Mouse (Mus musculus): ENCODE data around the gene Noto. TPM values are rescaled to one million over a fixed set of nuclear protein-coding genes. Genes with fewer than 3 reads are reported as not detected.

Gene Noto
- polyA plus RNA-seq, 1 experiment from 2014 or later, result not detected

DNA sequence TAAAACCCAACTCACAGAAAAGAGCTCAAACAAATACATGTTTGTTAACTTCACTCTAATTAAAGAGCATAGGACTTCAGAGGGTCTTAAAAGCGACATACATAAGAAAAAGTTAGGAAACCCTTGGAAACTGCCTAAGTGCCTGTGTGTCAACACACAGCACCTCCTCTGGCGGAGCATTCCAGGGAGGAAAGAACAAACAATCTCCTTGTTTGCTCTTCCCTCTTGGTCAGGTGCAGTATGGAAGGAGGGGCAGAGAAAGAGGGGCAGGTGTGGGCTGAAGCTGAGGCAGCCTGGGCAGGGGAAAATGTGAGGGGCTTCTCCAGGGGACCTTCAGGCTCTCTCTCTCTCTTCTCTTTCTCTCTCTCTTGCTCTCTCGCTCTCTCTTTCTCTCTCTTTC, 7.9 kb upstream of the Noto start:
- H3K4me3 ChIP-seq (ENCODE audit: low read length), result no peak overlapping the region
- H3K4me2 ChIP-seq (replicated peaks; ENCODE audit: low read depth, low read length), result no peak overlapping the region
- 52% methylated on average over 3 of the region's 3 CpGs for WGBS
- no peaks in the 10 kb centered on the region for H3K36me3 ChIP-seq (ENCODE audit: insufficient read depth, low read length)
- H3K9ac ChIP-seq (replicated peaks; ENCODE audit: low read length), result no peak overlapping the region
- H3K27me3 ChIP-seq (ENCODE audit: insufficient read depth, low read length), result no peaks in the 10 kb centered on the region
- no peaks in the 10 kb centered on the region for H3K9me3 ChIP-seq (ENCODE audit: low read length)
- ATAC-seq (ENCODE audit: low FRiP score, low TSS enrichment), result no peak
- H3K27ac ChIP-seq (ENCODE audit: low read length), result no peak overlapping the region
- H3K4me1 ChIP-seq (ENCODE audit: insufficient read depth, low read length), result no peaks in the 10 kb centered on the region

DNA sequence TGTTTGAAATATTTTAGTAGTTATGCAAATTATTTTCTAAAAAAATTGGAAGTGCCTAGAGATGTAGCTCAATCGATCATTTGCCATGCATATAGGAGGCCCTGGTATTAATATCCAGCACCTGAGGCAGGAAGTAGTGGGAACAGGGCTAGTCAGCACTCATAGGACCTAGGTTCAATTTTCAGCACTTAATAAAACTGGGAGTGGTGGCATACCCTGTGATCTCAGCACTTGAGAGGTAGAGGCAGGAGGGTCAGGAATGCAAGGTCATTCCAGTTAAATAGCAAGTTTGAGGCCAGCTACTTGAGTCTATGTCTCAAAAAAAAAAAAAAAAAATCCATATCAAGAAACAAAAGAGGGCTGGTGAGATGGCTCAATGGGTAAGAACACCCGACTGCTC, 4.5 kb upstream of the Noto start:
- Histone ChIP-seq H3K9ac (replicated peaks; ENCODE audit: low read length) (no peak overlapping the region), H3K27me3 (ENCODE audit: insufficient read depth, low read length) (peaks cover 12% of the 10 kb centered on the region), H3K27ac (ENCODE audit: low read length) (no peak overlapping the region), H3K9me3 (ENCODE audit: low read length) (no peaks in the 10 kb centered on the region), H3K4me3 (ENCODE audit: low read length) (no peak overlapping the region), H3K4me1 (ENCODE audit: insufficient read depth, low read length) (no peaks in the 10 kb centered on the region), H3K4me2 (replicated peaks; ENCODE audit: low read depth, low read length) (no peak overlapping the region), H3K36me3 (ENCODE audit: insufficient read depth, low read length) (no peaks in the 10 kb centered on the region)
- WGBS, result 77% methylated on average over 2 of the region's 2 CpGs
- no peak for ATAC-seq (ENCODE audit: low FRiP score, low TSS enrichment)

DNA sequence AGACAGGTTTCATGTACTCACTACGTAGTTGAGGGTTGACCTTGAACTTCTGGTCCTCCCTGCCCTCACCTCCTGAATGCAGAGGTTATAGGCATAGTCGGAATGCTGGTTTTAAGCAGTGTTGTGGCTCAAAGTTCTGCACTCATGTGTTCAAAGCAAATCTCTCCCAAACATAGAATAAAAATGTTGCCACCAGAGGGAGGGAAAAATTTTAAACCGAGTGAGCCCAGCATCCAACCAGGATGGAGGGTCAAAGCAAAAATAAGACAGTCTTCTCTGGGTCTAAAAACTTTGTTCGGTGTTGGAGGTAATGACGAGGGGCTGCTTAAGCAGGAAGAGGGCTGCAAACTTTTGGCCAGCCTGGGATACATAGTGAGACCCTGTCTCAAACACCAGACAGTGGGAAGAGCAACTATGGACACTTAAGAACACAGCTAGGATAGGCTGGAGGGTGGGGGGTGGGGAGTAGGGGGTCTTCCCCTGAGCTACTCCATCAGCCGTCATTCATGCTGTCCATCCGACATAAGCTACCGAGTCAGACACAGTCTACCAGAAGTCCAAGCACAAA, 7.7 kb downstream of the Noto start:
- peak; percentile 60 for ATAC-seq (ENCODE audit: low FRiP score, low TSS enrichment)
- Histone ChIP-seq H3K4me3 (ENCODE audit: low read length) (peak overlapping the region; percentile 90), H3K27ac (ENCODE audit: low read length) (no peak overlapping the region), H3K9ac (replicated peaks; ENCODE audit: low read length) (peak overlapping the region; percentile 86), H3K9me3 (ENCODE audit: low read length) (no peaks in the 10 kb centered on the region), H3K27me3 (ENCODE audit: insufficient read depth, low read length) (no peaks in the 10 kb centered on the region), H3K4me2 (replicated peaks; ENCODE audit: low read depth, low read length) (peak overlapping the region; percentile 75), H3K4me1 (ENCODE audit: insufficient read depth, low read length) (peaks cover 11% of the 10 kb centered on the region), H3K36me3 (ENCODE audit: insufficient read depth, low read length) (no peaks in the 10 kb centered on the region)
- WGBS, result 42% methylated on average over 8 of the region's 8 CpGs

DNA sequence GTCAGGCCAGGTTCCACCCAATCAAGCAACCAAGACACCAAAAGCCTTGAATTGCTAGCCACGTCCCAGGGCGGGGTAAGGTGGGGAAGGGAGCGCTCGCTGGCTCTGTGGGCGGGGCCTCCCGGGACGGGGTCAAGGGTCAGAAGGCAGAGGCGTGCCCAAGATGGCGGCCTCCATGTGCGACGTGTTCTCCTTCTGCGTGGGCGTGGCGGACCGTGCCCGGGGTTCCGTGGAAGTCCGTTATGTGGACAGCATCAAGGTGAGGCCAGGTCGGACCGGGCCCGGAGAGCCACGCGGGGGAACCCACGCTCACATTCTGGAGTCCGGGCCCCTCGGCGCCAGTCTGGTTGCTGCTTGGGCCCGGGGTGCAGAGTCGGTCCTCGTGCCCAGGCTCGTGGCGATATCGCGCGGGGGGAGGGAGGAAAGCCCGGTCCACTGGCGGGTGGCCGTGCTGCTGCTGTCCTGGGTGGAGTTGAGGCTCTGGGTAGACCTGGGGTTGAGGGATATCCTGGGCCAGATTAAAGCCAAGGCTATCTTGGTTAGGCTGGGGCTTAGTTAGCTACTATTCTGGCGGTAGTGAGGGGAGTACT, 8.3 kb downstream of the Noto start, which contains the start of gene Smyd5:
Gene Smyd5, plus strand, starts transcription at position 148 of the 590 bp plus-strand sequence.
- peak within 1 kb of the TSS; percentile 86 for H3K9ac ChIP-seq (replicated peaks; ENCODE audit: low read length)
- no peak within 1 kb of the TSS for H3K27ac ChIP-seq (ENCODE audit: low read length)
- WGBS, result under 1% methylated on average over 39 of the region's 39 CpGs
- H3K9me3 ChIP-seq (ENCODE audit: low read length), result no peaks in the 10 kb centered on the region
- H3K4me3 ChIP-seq (ENCODE audit: low read length), result peak within 1 kb of the TSS; percentile 90
- peaks cover 11% of the 10 kb centered on the region for H3K4me1 ChIP-seq (ENCODE audit: insufficient read depth, low read length)
- no peaks in the 10 kb centered on the region for H3K27me3 ChIP-seq (ENCODE audit: insufficient read depth, low read length)
- ATAC-seq (ENCODE audit: low FRiP score, low TSS enrichment), result peak; percentile 82
- H3K36me3 ChIP-seq (ENCODE audit: insufficient read depth, low read length), result no peaks in the 10 kb centered on the region
- H3K4me2 ChIP-seq (replicated peaks; ENCODE audit: low read depth, low read length), result peak within 1 kb of the TSS; percentile 75

DNA sequence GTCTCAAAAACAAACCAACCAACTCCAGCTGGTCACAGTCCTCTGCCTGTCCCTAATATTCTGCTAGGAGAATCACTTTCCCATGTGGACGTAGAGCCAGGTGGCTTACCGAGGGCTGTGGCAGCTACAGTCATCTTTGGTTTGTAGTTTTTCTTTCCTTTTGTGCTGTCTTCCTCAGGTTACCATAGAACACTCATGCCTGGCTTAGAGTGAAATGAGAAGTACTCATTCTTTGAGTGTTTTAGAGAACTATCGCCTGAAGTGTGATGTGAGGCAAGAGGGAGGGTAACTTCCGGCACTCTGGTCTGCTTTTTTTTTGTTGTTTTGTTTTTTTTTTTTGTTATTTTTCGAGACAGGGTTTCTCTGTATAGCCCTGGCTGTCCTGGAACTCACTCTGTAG, 10.2 kb downstream of the Noto start:
- peaks cover 11% of the 10 kb centered on the region for H3K4me1 ChIP-seq (ENCODE audit: insufficient read depth, low read length)
- WGBS, result 72% methylated on average over 5 of the region's 5 CpGs
- H3K4me3 ChIP-seq (ENCODE audit: low read length), result no peak overlapping the region
- no peak overlapping the region for H3K9ac ChIP-seq (replicated peaks; ENCODE audit: low read length)
- no peaks in the 10 kb centered on the region for H3K9me3 ChIP-seq (ENCODE audit: low read length)
- no peaks in the 10 kb centered on the region for H3K27me3 ChIP-seq (ENCODE audit: insufficient read depth, low read length)
- ATAC-seq (ENCODE audit: low FRiP score, low TSS enrichment), result no peak
- H3K4me2 ChIP-seq (replicated peaks; ENCODE audit: low read depth, low read length), result no peak overlapping the region
- no peak overlapping the region for H3K27ac ChIP-seq (ENCODE audit: low read length)
- H3K36me3 ChIP-seq (ENCODE audit: insufficient read depth, low read length), result peaks cover 9% of the 10 kb centered on the region; the same call in 1 of the 2 replicates

DNA sequence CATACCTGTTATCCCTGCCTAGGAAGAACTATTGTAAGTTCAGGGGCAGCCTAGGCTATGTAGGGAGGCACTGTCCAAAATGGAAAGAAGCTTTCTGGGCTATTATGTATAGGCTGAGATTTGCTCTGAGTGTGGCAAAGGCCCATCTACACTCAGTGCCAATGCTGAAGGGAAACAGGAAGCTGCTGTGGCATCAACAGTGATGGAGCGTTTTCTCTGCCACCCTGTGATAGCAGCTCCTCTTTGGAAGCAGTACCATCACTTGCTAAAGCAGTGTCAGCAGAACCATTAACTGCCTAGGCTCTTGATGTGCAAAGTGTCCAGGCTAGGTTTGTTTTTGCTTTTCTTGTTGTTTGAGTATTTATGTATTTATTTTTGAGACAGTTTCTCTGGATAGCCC, 12.5 kb downstream of the Noto start:
- H3K4me2 ChIP-seq (replicated peaks; ENCODE audit: low read depth, low read length), result no peak overlapping the region
- H3K9me3 ChIP-seq (ENCODE audit: low read length), result no peaks in the 10 kb centered on the region
- ATAC-seq (ENCODE audit: low FRiP score, low TSS enrichment), result no peak
- WGBS, result 82% methylated on average over 1 of the region's 1 CpGs
- no peaks in the 10 kb centered on the region for H3K27me3 ChIP-seq (ENCODE audit: insufficient read depth, low read length)
- no peak overlapping the region for H3K27ac ChIP-seq (ENCODE audit: low read length)
- H3K36me3 ChIP-seq (ENCODE audit: insufficient read depth, low read length), result peaks cover 30% of the 10 kb centered on the region
- peaks cover 11% of the 10 kb centered on the region for H3K4me1 ChIP-seq (ENCODE audit: insufficient read depth, low read length)
- no peak overlapping the region for H3K4me3 ChIP-seq (ENCODE audit: low read length)
- H3K9ac ChIP-seq (replicated peaks; ENCODE audit: low read length), result no peak overlapping the region

DNA sequence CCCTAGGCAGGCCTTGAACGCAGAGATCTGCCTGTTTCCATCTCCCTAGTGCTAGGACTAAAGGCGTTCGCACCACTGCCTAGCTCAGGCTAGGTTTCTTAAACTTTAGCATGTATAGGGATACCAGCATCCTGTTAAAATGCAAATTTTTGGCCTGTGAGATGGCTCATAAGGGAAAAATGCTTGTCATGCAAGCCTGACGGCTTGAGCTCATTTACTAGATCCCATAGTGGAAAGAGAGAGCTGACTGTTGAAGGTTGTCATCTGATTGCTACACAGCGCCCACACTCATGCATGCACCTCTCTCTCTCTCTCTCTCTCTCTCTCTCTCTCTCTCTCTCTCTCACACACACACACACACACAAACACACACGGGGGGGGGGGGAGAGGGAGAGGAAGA, 12.9 kb downstream of the Noto start:
- Histone ChIP-seq H3K27me3 (ENCODE audit: insufficient read depth, low read length) (no peaks in the 10 kb centered on the region), H3K36me3 (ENCODE audit: insufficient read depth, low read length) (peaks cover 35% of the 10 kb centered on the region), H3K4me2 (replicated peaks; ENCODE audit: low read depth, low read length) (no peak overlapping the region), H3K9ac (replicated peaks; ENCODE audit: low read length) (no peak overlapping the region), H3K9me3 (ENCODE audit: low read length) (no peaks in the 10 kb centered on the region), H3K4me3 (ENCODE audit: low read length) (no peak overlapping the region), H3K27ac (ENCODE audit: low read length) (no peak overlapping the region), H3K4me1 (ENCODE audit: insufficient read depth, low read length) (peaks cover 11% of the 10 kb centered on the region)
- no peak for ATAC-seq (ENCODE audit: low FRiP score, low TSS enrichment)
- 94% methylated on average over 5 of the region's 6 CpGs for WGBS

DNA sequence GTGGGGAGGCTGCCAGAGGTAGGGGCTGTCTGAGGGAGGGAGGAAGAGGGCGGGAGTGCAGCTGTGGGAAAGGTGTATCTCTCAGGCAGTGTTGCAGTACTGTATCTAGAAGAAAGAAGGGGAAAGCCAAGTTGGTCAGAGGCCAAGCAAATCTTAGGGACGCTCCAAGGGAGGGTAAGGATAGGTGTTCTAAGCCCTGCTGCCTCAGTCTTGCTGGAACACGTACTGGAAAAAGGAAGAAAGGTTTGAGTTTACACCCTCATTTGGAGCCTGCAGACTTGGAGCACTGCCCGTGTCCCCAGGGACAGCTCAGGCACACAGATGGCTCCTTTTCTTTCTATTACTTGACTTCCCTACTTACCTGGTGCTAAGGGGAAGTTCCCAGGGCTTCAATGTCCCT, 17.5 kb downstream of the Noto start:
- H3K4me2 ChIP-seq (replicated peaks; ENCODE audit: low read depth, low read length), result no peak overlapping the region
- no peak for ATAC-seq (ENCODE audit: low FRiP score, low TSS enrichment)
- no peaks in the 10 kb centered on the region for H3K9me3 ChIP-seq (ENCODE audit: low read length)
- no peaks in the 10 kb centered on the region for H3K27me3 ChIP-seq (ENCODE audit: insufficient read depth, low read length)
- H3K36me3 ChIP-seq (ENCODE audit: insufficient read depth, low read length), result peaks cover 59% of the 10 kb centered on the region
- H3K4me3 ChIP-seq (ENCODE audit: low read length), result no peak overlapping the region
- no peak overlapping the region for H3K9ac ChIP-seq (replicated peaks; ENCODE audit: low read length)
- H3K4me1 ChIP-seq (ENCODE audit: insufficient read depth, low read length), result peaks cover 12% of the 10 kb centered on the region
- no peak overlapping the region for H3K27ac ChIP-seq (ENCODE audit: low read length)
- 86% methylated on average over 4 of the region's 4 CpGs for WGBS

DNA sequence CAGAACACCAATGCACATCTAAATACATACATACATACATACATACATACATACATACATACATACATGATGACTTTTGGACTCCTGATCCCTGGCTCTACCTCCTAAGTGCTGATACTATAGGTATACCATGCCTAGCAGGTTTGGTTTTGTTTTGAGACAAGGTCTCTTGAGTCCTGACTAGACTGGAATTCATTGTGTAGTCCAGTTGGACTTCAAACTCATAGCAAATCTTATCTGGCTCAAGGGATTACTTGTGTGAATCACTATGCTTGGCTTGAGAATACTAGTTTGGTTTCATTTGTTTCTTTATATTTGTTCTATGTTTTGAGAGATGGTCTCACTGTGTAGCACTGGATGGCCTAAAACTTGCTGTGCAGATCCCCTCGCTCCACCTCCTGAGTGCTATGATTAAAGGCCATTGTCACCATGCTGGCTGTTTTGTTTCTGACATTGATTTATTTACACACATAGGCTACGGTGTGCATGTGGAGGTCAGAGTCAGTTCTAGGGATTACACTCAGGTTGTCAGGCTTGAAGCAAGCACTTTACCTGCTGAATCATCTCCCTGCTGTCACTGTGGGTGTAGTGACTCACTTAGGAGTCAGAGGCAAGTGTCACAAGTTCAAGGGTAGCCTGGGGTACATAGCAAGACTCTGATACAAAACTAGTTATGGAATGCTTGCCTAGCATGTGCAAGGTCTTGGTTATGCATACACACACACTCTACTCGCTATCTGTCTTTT, 20.0 kb downstream of the Noto start:
- 75% methylated on average over 3 of the region's 3 CpGs for WGBS
- H3K4me3 ChIP-seq (ENCODE audit: low read length), result no peak overlapping the region
- no peak overlapping the region for H3K9ac ChIP-seq (replicated peaks; ENCODE audit: low read length)
- peaks cover 66% of the 10 kb centered on the region for H3K36me3 ChIP-seq (ENCODE audit: insufficient read depth, low read length)
- no peak overlapping the region for H3K4me2 ChIP-seq (replicated peaks; ENCODE audit: low read depth, low read length)
- H3K27ac ChIP-seq (ENCODE audit: low read length), result no peak overlapping the region
- H3K4me1 ChIP-seq (ENCODE audit: insufficient read depth, low read length), result peaks cover 12% of the 10 kb centered on the region
- no peak for ATAC-seq (ENCODE audit: low FRiP score, low TSS enrichment)
- H3K27me3 ChIP-seq (ENCODE audit: insufficient read depth, low read length), result no peaks in the 10 kb centered on the region
- H3K9me3 ChIP-seq (ENCODE audit: low read length), result no peaks in the 10 kb centered on the region
